Mouse (Mus musculus) forelimb bud, embryonic 11.5 days (tissue): ENCODE results near the gene Trp53i11.

Source experiments
- DNase-seq: peaks from one replicate; pipeline ENCODE4 v3.0.0-alpha.2; 2012; ENCODE audit warnings: low read depth, low spot score

Gene Trp53i11

GRCm38 (mm10) chr2:93199531-93199974, 12.2 kb downstream of the Trp53i11 start:
- DNase-seq = peak; percentile 67

DNA sequence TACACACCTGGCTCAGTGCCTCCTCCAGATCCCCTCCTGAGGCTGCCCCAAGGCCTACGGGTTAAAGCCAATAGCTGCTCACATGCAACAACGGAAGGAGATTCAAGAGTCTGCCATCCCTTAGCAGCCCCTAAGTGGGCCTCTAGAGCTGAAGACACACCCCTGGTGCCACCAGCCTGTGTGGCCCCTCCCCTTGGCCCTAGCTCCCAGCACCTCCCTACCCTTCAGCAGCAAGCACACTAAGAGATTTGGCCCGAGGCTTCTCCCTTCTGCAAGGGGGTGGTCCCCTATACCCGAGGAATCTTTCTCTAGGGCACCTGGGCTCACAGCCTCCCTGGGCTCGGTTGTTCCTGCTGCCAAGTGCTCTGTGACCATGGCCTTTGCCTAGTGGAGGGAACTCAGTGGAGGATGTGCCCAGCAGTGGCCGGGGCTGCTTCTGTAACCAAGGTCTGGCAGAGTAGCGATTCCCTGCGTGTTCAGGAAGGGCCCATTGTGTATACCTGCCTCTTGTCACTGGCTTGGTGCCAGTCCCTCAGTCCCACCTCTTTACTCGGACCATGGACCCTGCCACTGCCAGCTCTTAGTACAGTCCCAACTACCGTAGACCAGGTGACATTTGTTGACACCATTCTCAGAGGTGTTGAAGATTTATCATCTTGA, 13.5 kb downstream of the Trp53i11 start:
- DNase-seq = no peak

DNA sequence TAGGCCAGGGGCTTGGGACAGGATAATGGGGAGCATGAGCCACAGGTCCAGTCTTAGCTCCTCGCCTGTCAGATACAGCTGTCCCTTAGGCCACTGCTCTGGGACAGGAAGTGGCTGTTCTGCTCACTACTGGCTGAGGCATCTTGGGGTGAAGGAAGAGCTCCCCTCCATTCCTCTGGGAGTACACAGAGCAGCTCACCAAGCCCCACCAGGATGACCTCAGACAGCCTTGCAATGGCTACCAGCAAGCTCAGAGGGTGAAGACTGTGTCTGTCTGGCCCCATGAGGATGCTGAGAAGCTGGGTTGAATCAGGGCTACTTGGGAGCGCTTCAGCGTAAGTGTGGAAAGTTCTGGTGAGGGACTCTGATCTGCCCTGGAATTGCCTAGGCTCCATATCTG, 14.6 kb downstream of the Trp53i11 start:
- DNase-seq = no peak

- no peak for DNase-seq
Observed at GRCm38 (mm10) chr2:93202782-93203181, 15.4 kb downstream of the Trp53i11 start.

- no peak for DNase-seq
Observed at GRCm38 (mm10) chr2:93203682-93204081, 16.3 kb downstream of the Trp53i11 start.

DNA sequence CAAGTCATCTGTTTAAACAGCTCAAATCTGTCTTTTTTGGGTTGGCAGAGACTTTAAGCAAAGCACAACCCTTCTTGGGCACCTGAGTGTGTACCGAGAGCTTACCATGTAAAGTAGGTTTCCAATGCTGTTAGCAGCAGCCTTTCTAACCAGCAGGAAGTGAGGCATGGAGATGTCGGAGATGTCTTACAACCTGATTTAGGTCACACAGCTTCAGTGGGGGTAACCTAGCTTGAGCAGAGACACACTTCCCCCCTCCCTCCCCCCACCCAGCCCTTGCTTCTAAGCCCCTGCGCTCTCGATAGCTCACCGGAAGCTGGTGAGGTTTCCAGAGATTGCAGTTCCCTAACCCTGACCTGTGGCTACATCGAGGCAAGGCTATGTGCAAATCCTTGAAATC, 17.2 kb downstream of the Trp53i11 start:
- DNase-seq = no peak

GRCm38 (mm10) chr2:93206126-93206525, 18.8 kb downstream of the Trp53i11 start:
- no peak for DNase-seq

- DNase-seq = no peak
Observed at GRCm38 (mm10) chr2:93212386-93212785, 25.0 kb downstream of the Trp53i11 start.

GRCm38 (mm10) chr2:93212865-93213264, 25.5 kb downstream of the Trp53i11 start:
- DNase-seq = no peak

DNA sequence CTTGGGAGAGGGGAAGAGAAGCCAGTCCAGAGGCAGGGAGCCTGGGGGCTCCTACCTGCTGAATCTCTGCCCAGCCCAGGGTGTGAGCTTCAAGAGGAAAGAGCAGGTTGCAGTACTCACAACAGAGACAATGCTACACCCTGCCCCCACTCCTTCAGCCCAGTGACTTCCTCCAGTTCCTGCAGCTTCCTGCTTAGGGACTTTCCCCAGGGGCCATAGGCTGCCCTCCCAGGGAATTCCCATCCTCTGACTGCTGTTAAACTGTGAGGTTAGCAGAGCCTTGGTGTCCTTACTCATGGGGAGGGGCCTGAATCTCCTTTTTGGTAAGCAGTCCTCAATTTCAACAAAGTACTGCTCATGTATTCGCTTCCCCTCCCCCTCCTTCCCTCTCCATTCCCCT, 26.8 kb downstream of the Trp53i11 start:
- no peak for DNase-seq

DNA sequence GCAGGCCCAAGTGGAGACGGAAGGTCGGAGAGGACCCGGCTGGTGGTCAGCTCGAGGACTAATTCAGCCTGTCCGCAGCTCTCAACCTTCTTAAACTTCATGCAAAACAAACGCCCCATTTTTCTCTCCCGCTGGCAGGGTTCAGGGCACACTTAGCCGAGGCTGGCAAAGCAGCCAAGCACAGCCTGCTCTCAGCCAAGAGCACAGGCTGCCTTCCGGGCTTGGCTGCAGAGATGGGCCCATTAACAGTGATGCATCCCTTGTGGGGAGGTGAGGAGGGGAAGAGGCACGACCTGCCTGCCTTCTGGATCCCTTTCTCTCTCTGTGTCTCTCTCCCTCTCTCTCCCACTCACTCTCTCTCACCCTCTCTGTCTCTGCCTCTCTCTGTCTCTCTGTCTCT, 28.4 kb downstream of the Trp53i11 start:
- DNase-seq = no peak

DNA sequence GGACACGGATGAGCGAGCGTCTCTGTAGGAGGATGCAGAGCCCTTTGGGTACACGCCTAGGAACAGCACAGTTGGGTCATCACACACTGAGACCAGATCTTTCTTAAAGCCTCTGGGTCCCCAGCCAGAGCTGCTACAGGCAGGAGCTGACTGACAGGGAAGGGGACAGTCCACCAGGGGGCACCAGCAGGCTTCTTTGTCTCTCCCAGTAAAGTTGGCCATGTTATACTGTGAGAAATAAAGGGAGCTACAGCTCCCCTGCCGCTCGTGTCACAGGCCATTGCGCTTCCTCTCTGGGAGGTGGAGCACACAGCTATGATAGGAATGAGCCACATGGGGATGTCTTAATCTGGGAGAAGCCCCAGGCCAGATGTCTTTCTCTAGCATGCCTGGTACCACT, 29.7 kb downstream of the Trp53i11 start:
- DNase-seq = peak; percentile 84

GRCm38 (mm10) chr2:93218353-93218990, 31.1 kb downstream of the Trp53i11 start:
- no peak for DNase-seq

- DNase-seq = no peak
Observed at GRCm38 (mm10) chr2:93219576-93219975, 32.2 kb downstream of the Trp53i11 start.

DNA sequence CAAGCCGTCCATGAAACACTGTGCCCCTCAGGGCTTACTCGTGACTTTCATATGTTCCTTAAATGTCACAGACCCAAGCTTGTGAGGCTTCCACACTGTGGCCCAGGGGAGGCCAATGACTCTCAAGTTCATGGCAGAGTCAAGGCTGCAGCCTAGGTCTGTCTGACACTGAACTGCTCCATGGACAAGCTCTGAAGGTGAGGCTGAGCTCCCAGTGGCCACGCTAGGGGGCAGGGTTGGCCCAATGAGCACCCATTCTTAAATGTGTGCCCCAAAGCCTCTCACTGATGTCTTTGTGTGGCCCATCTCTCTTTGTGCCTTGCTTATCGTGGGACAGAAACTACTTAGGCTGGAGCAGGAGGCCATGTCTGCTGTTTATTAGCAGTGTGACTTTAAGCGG, 33.1 kb downstream of the Trp53i11 start:
- DNase-seq = no peak

- DNase-seq = no peak
Observed at GRCm38 (mm10) chr2:93223463-93223862, 36.1 kb downstream of the Trp53i11 start.

DNA sequence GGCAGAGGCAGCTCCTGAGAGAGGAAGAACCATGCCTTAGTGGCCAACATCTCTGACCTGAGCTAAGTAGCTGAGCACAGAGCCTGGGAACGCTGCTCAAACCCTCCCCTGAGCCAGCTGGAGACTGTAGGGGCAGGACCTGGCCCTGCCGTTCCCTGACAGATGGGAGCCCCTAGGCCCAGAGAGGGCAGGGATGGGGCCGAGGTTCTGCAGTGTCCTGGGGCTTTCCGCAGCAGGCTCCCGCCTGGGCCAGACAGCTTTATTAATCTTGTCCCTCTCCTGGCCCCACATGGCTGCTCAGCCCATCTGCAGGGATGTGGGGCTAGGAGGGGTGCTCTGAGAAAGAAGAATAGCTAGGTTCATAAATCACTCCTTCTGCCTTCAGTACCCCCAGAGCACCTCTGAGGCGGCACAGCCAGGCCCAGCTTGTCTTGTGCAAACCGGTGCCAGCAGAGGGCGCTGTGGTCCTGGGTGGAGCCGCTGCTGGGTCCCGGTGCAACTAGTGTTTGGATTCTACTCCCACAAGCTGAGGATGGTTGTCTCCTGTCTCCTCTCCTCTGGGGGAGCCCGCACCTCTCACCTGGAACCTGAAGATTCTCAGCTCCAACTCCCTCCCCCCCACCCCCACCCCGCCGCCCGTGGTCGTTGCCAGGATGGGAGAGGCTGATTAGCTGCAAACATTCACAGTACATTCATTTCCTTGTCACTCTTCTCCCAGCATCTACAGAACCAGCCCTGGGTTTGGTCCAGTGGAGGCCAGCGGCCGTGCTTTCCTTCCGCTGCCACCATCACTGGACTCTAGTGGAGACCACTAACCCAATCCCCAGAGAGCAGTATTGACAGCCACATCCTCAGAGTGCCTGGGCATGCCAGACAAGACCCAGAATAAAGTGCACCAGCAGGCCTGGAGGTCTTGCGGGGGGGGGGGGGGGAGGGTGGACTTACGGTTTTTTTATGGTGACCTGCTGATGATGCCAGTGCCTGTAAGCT, 39.6 kb downstream of the Trp53i11 start:
- peak; percentile 85 for DNase-seq

DNA sequence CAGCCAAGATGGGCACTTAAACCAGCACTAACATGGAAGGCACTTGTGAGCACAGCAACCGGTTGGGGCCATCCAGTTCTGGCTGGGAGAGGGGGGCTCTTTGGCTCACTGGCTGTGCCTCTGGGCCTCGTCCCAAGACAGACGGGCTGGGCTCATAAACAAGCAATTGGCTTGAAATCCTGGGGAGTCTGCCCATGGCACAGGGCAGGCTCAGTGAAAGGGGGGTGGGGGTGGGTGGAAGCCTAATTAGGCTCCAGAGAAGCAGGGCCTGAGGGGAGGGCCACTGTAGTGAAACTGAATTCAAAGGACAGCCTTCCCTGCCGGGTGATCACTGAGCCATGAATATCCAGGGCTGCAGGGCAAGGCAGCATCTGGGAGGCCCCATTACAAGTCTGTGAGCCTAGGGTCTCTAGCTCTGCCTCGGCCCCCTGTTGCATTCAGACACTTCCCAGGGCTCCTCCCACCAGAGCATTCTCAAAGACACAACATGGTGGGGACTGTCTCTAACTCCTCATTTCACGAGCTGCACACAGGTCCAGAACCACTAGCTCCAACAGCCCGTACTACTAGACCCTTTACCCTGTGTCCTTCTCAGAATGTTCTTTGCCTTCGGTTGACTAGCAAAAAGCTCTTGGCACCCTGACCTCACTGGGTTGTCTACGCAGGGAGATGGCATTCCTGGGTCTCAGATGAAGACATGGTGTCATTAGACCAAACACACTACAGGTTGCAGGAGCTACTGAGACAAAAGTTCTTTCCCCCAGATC, 40.5 kb downstream of the Trp53i11 start:
- DNase-seq = peak; percentile 64

DNA sequence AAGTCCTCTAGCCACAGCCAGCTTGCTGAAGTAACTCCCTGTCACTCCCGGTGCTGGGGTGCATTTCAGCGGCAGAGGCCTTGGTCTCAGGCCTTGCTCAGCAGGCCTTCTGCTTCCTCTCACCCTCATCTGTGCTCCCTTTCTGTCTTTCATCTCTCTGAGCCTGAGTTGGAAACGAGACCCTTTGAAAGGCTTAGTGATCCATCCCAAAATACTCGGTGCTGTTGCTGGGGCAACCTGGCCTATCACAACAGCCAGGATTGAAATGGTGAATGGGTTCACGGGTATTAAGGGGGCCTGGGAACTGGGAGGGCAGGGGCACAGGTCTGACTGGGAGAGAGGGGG, 41.1 kb downstream of the Trp53i11 start:
- no peak for DNase-seq

- no peak for DNase-seq
Observed at GRCm38 (mm10) chr2:93232141-93232540, 44.8 kb downstream of the Trp53i11 start.

DNA sequence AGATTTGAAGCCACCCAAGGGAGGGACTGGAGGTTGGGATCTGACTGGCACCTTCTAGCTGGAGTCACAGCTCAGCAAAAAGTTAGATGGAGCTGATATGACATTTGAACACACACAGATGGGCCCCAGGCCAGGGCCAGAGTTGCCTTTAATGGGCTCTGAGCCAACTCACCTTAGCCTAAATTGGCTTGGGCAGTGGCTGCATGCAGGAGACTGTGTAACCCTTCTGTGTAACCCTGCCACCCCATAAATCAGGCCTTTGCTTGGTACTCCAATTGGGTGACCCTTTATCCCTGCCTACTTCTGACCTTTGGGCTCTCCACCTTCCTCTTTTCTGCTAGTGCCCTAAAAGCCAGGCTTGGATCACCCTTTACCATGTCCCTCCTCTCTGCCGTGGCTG, 49.7 kb downstream of the Trp53i11 start:
- DNase-seq = no peak

DNA sequence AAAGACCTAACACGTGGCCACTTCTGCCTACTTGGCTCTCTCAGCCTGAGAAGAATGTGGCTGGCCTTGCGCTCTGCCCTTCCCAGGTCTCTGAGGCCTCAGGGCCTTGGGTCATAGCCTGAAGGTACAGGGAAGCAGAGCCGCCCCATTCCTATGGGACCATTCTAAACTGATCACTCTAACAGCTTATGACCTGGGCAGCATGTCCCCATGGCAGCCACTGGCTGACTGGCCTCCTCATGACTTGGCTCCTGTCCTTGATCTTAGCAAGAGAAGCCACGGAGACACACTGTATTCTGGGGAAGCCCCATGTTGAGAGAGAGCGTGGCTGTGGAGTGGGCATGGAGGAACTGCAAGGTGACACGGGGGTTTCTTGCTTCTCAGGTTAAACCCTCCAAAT, 51.5 kb downstream of the Trp53i11 start:
- DNase-seq = no peak
